Mouse (Mus musculus) layer of hippocampus, adult 2 months (tissue): ENCODE data around the gene Kcnip4. TPM values are rescaled to one million over a fixed set of nuclear protein-coding genes. Genes with fewer than 3 reads are reported as not detected.

ENCODE experiments used
- DNase-seq, 2 experiments: peaks; one replicate each; pipeline ENCODE4 v3.0.0; 2022; ENCODE audit warnings: low spot score in 2 of 2
- H3K27ac ChIP-seq: fragments of 200-600 bp; 2 replicates; pipeline ENCODE4 v1.8.1; 2022
- H3K4me3 ChIP-seq: fragments of 200-600 bp; 2 replicates; pipeline ENCODE4 v1.8.1; 2022; ENCODE audit warnings: mild to moderate bottlenecking
- CTCF ChIP-seq: fragments of 200-600 bp; conservative IDR thresholded peaks from 2 replicates; pipeline ENCODE4 v1.8.1; 2022; ENCODE audit warnings: antibody characterized with exemption, mild to moderate bottlenecking, moderate library complexity
- total RNA-seq, 2 experiments: library from RNA; stranded (reverse); gene quantifications; 2 replicates each; pipeline ENCODE4 v1.2.3; 2021

The Kcnip4 gene
- total RNA-seq, 2 experiments from 2014 or later = 54.4 to 58.5 TPM

GRCm38 (mm10) chr5:49451295-49451694 lies 73.4 kb downstream of the Kcnip4 start:
- H3K4me3 ChIP-seq = no peak overlapping the region
- DNase-seq = no peak
- no peak for TF ChIP-seq CTCF
- H3K27ac ChIP-seq = peak overlapping the region; percentile 65

GRCm38 (mm10) chr5:49450876-49451275 lies 73.8 kb downstream of the Kcnip4 start:
- no peak overlapping the region for H3K4me3 ChIP-seq
- peak overlapping the region; percentile 65 for H3K27ac ChIP-seq
- TF ChIP-seq CTCF = no peak
- peak; percentile 33 to 37 for DNase-seq

GRCm38 (mm10) chr5:49437236-49437635 lies 87.5 kb downstream of the Kcnip4 start:
- Histone ChIP-seq H3K27ac (peak overlapping the region; percentile 4; the same call in 1 of the 2 replicates), H3K4me3 (no peak overlapping the region)
- no peak for TF ChIP-seq CTCF
- DNase-seq = no peak

DNA sequence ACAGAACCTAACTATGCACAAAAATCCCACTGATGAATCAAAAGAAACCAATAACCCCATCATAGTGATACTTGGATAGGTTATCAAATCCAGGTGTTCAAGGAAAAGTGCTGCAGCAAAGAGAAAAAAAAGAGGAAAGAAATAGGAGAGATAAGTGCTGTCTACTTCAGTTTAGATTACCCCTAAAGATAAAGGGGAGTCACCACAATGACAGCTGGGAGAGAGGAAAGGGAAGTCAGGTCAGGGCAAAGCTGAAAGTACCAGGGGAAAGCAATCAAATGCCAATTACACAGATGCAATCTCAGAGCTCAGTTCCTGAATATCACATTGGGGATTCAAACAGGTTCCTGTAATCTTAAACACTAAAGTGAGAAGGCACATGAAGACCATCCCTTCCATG lies 97.0 kb downstream of the Kcnip4 start:
- Histone ChIP-seq H3K4me3 (no peak overlapping the region), H3K27ac (no peak overlapping the region)
- TF ChIP-seq CTCF = no peak
- DNase-seq = no peak

GRCm38 (mm10) chr5:49419707-49420106 lies 105.0 kb downstream of the Kcnip4 start:
- Histone ChIP-seq H3K4me3 (no peak overlapping the region), H3K27ac (peak overlapping the region; percentile 72; the same call in 1 of the 2 replicates)
- DNase-seq = peak in 1 of 2 experiments; percentile 23
- TF ChIP-seq CTCF = no peak

DNA sequence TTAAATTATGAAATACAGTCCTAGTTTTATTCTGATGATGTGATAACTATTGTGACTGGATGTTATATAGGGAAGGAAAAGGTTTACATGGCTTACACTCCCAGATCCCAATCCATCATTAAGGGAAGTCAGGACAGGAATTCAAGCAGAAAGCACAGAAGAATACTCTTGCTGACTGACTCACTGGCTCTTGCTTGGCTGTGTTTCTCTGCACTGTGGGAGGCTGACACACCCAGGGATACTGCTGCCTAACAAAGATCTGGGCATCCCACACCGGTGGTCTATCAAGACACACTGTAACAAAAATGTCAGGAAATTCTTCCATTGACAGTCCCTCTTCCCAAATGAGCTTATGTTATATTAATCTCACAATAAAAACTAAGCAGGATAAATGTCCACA lies 116.4 kb downstream of the Kcnip4 start:
- no peak for TF ChIP-seq CTCF
- no peak for DNase-seq
- Histone ChIP-seq H3K27ac (no peak overlapping the region), H3K4me3 (no peak overlapping the region)

DNA sequence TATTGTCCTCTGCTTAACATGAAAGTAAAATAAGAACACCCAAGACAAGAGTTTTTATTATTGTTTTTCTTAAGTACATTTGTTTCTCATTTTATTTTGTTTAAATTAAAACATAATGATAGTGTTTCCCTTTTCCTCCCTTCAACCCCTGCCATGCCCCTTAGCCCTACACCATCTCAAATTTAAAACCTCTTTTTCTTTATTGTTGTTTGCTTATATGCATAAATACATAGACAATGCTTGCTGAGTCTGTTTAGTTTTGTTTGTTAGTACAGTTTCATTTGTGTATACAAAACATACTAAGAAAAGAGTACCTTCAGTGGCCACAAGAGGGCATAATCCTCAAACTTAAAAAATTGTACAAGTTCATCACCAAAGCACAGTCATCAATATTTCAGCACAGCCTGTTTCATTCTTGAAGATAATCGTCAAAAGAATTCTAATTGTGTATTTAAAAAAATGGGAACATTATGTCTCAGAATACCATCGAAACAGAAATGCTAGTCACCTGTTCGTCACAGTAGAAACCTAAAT lies 154.1 kb downstream of the Kcnip4 start:
- TF ChIP-seq CTCF = peak; percentile 89
- H3K27ac ChIP-seq = peak overlapping the region; percentile 50
- H3K4me3 ChIP-seq = no peak overlapping the region
- DNase-seq = peak; percentile 43 to 74

DNA sequence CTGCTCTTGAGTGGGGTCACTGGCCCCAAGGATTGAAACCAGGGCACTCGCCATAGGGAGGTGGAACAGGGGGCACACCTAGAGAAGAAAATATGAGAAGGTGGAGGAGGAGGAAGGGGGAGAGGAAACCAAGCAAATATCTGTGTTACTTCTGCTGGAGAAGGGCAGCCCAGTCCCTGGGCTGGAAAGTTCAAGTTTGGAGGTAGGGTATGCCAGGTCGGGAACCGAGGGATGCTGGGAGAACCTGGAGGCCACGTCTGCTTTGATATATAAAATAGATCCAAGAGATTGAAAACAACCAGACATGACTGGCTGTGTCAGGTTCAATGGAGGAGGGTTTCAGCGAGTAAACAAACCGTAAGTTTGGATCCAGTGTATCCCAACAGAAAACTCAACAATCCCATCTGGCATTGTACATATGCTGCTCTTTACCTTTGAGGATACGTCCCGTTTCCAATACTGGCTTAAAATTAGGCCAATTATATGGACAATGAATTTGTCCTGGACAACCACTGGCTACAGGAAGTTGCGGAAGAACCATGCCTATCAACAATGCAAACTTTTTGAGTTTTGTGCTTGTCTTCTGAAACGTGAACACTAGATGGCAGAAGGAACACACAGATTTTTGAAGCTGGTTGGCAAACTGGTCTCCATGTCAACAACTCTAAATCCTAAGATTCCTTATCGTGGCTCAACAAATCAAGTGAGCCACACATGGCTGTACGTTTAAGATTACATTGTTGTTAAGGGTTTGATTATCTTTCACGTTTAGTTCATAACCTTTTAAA lies 155.9 kb downstream of the Kcnip4 start:
- peak; percentile 86 for TF ChIP-seq CTCF
- H3K4me3 ChIP-seq = no peak overlapping the region
- no peak overlapping the region for H3K27ac ChIP-seq
- peak; percentile 63 to 67 for DNase-seq

DNA sequence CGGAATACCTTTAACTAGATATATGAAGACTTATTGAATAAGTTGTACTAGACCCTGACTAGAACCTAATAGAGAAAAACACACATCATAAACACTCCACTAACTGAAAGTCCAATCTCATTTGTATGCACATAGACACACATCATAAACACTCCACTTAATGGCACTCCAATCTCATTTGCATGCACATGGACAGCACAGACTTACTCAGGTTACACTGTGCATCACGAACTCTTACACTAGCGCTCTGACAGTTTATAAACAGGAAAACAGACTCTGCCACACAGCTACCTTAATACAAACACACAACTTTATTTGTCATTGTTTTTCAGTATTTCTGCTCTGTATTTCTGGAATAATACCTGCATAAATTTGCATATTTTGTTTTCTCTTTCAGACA lies 168.3 kb downstream of the Kcnip4 start:
- no peak overlapping the region for H3K4me3 ChIP-seq
- DNase-seq = no peak
- no peak for TF ChIP-seq CTCF

GRCm38 (mm10) chr5:49352061-49352460 lies 172.6 kb downstream of the Kcnip4 start:
- no peak for DNase-seq
- no peak overlapping the region for H3K4me3 ChIP-seq
- peak; percentile 71 for TF ChIP-seq CTCF
- H3K27ac ChIP-seq = no peak overlapping the region

More for the DNA sequence above, 168.3 kb downstream of the Kcnip4 start:
- H3K27ac ChIP-seq = no peak overlapping the region

GRCm38 (mm10) chr5:49350126-49350909 lies 174.4 kb downstream of the Kcnip4 start:
- peak overlapping the region; percentile 55; the same call in 1 of the 2 replicates for H3K27ac ChIP-seq
- peak; percentile 94 for TF ChIP-seq CTCF
- no peak overlapping the region for H3K4me3 ChIP-seq
- DNase-seq = peak; percentile 52 to 57

GRCm38 (mm10) chr5:49349541-49349940 lies 175.2 kb downstream of the Kcnip4 start:
- TF ChIP-seq CTCF = no peak

DNA sequence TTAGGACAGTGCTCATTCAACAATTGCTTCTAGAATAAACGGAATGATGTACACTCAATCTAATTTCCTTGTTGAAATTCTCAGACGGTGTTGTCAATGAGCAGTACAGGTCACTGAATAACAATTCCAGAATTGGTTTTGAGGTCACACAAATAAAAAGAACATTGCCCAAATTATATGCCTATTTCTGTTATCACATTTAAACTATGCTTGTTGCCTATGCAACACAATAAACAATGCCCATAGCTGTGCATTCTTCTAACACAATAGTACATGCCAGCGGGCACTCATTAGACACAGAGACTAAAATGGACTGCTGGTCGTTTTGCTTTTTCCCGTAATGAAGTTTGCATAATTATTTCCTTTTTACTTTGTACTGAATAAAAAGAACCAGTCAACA lies 176.2 kb downstream of the Kcnip4 start:
- no peak overlapping the region for H3K27ac ChIP-seq
- no peak for TF ChIP-seq CTCF
- no peak for DNase-seq
- no peak overlapping the region for H3K4me3 ChIP-seq

More at GRCm38 (mm10) chr5:49349541-49349940, 175.2 kb downstream of the Kcnip4 start:
- H3K27ac ChIP-seq = no peak overlapping the region
- DNase-seq = no peak
- no peak overlapping the region for H3K4me3 ChIP-seq

DNA sequence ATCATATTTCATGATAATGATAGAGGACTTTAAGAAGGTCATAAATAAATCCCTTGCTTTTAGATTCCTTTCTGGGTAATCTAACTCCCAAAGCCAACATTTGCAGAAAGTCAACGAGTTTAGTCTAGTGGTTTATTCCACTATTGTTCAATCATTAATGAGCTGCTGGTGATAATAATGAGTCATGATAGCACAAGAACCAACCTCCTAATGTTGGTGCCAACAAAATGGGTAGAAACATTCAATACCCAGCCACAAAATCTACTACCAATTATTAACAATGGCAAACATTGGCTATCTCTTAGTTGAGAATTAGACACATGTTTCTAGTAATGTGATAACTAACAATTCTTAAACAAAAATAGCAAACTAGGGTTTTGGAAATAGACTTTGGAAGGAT lies 180.1 kb downstream of the Kcnip4 start:
- DNase-seq = no peak
- TF ChIP-seq CTCF = no peak
- no peak overlapping the region for H3K27ac ChIP-seq
- H3K4me3 ChIP-seq = no peak overlapping the region
